Mouse (Mus musculus) A20 (cell line): ENCODE results near the gene Cacna2d3.

Source experiments
- DNase-seq: peaks from one replicate; pipeline ENCODE4 v3.0.0-alpha.2; 2011; ENCODE audit warnings: low read depth, low spot score

Cacna2d3 gene

GRCm38 (mm10) chr14:28948019-28948850 is 773.4 kb downstream of the Cacna2d3 start:
- DNase-seq, result no peak

GRCm38 (mm10) chr14:28932746-28933293 is 788.8 kb downstream of the Cacna2d3 start:
- DNase-seq, result no peak

DNA sequence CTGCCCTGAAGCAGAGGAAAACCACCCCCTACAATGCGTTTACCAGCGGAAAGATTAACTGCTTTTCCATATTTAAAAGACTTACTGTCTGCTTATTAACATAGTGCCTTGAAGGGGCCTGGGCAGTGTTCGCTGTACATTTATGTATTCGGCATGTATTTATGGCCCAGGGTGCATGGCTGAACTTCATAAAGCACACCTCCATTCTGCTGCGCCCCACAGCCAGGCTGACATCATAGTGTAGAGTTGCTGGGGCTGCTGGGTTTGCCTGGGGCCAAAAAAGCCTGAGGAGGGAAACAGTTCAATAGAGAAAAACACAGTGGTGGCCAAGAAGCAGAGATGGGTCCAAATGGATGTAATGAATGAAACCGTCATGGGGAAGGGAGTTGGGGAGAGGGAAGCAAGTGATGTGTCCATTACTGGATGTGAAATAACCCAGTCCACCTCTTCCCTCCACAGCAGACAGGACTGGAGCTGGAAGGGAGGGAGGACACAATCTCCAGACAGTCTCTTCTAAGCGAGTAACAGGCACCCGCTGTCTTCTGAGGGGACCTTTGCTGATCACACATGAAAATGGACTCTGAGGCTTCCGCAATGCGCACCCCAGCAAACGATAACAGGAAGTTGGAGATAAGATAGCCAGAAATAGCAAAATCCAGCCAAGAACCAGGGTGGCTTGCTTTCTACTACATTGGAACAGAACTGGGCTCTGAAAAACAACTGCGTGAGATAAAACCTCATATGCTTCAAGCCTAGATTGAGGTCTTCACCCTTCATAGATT is 798.3 kb downstream of the Cacna2d3 start:
- no peak for DNase-seq

DNA sequence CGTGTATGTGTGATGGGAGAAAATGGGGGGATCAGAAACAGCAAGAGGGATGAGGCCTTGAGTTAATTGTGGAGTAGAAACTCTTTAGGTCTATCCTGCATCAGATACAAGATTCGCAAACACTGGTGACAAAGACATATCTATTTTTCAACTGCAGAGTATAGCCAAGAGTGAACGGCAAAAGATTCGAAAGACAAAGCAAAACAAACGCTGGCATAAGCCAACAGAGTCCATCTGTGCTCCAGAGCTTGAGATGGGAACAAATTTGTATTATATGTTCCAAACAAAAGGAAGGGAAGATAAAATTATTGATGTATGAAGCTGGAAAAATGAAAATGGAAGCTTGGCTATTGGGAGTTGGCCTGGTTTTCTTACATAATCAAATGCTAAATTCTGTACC is 802.8 kb downstream of the Cacna2d3 start:
- no peak for DNase-seq

- no peak for DNase-seq
These were observed 806.7 kb downstream of the Cacna2d3 start for GRCm38 (mm10) chr14:28915004-28915403.

- no peak for DNase-seq
These were observed 814.0 kb downstream of the Cacna2d3 start for GRCm38 (mm10) chr14:28907659-28908058.

DNA sequence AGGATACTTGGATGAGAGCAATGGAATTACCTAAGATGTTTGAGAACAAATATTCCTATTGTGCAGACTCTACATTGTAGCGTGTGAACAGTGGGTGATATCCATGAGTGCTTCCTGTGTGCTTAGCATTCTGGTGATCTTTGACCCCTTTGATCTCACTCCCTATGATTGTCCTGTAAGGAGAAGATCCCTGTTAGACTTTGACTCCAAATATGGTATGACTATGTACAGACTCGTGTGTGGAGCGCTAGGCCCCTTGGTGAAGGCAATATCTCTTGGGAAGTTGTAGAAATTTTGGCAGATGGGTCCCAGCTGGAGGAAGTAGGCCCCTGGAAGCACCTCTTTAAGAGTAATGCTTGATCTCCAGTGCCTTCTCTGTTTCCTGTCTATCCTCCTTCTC is 829.1 kb downstream of the Cacna2d3 start:
- DNase-seq, result no peak

DNA sequence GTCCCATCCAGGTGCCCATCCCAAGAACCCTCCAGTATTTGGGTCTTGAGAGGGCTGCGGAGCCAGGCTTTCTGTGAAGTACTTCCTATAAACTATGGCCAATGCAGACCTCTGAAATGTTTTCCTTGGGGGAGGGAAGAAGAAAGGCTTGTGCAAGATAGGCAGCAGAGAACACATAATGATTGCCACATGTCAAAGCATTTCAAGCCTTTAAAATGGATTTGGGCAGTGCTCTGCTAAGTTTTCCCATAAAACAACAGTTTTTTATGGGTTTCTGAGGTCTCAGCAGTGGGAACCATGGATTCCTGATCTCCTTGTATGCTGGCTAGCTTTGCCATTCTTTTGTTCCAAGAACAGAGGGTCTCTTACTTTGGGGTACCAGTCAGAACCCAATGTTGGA is 834.3 kb downstream of the Cacna2d3 start:
- DNase-seq, result no peak

GRCm38 (mm10) chr14:28886661-28887060 is 835.0 kb downstream of the Cacna2d3 start:
- DNase-seq, result no peak

- no peak for DNase-seq
These were observed 850.7 kb downstream of the Cacna2d3 start for GRCm38 (mm10) chr14:28870983-28871382.

GRCm38 (mm10) chr14:28870382-28870781 is 851.3 kb downstream of the Cacna2d3 start:
- DNase-seq, result no peak

DNA sequence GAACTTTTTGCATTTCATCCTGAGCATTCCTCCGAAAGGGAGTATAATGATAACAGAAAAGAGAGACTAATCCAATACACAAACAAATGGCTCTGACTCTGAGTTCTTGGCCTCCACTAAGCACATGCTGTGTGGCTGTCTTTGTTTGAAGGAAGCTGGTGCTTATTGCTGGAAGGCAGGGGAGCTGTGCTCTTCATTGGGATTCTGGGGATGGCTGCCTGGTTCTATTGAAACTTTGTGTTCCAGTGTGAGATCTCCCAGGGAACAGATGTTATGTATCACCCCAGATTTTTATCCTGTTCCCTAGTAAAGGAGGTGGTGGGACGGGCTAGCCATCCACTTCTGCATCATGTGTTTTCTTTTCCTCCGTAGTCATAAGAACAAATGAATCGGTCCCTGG is 856.7 kb downstream of the Cacna2d3 start:
- DNase-seq, result no peak

- DNase-seq, result no peak
These were observed 860.5 kb downstream of the Cacna2d3 start for GRCm38 (mm10) chr14:28861142-28861541.
